Mouse (Mus musculus) megakaryocyte, embryonic 14.5 days (primary cell): ENCODE data around the gene Heg1. TPM values are rescaled to one million over a fixed set of nuclear protein-coding genes. Genes with fewer than 3 reads are reported as not detected.

Experiments
- H3K27me3 ChIP-seq: replicated peaks from 2 replicates; pipeline ENCODE3; 2012; ENCODE audit warnings: inconsistent platforms
- H3K36me3 ChIP-seq: replicated peaks from 2 replicates; pipeline ENCODE3; 2012; ENCODE audit warnings: low read length, inconsistent platforms, mixed read lengths
- H3K4me1 ChIP-seq: 2 replicates; pipeline ENCODE4 v1.6.1; 2012; ENCODE audit warnings: inconsistent platforms
- H3K4me3 ChIP-seq: replicated peaks from 2 replicates; pipeline ENCODE3; 2012; ENCODE audit warnings: moderate library complexity, mild to moderate bottlenecking, inconsistent platforms
- H3K9me3 ChIP-seq: 2 replicates; pipeline ENCODE4 v1.6.1; 2012; ENCODE audit warnings: inconsistent platforms
- FLI1 ChIP-seq: IDR thresholded peaks from 2 replicates; pipeline ENCODE4 v1.6.1; 2012; ENCODE audit warnings: low read length, inconsistent platforms, mixed read lengths
- GATA1 ChIP-seq: IDR thresholded peaks from 3 replicates; pipeline ENCODE4 v1.6.1; 2012; ENCODE audit warnings: mixed read lengths, low read length, inconsistent platforms, borderline replicate concordance
- polyA plus RNA-seq: library from polyadenylated mRNA; stranded (reverse); fragments of >175 nt; gene quantifications from 2 replicates; pipeline ENCODE4 v1.2.3, GENCODE M21; 2012; ENCODE audit warnings: low replicate concordance; ENCODE audit not compliant: insufficient read depth

Heg1 gene
- polyA plus RNA-seq, 1 experiment: 0.86 TPM

- Histone ChIP-seq H3K4me1 (peaks cover 78% of the 10 kb centered on the region), H3K36me3 (peaks cover 49% of the 10 kb centered on the region), H3K9me3 (no peaks in the 10 kb centered on the region), H3K27me3 (no peaks in the 10 kb centered on the region), H3K4me3 (peak overlapping the region; percentile 91)
- TF ChIP-seq FLI1 (no peak), GATA1 (no peak)
Measured at GRCm38 (mm10) chr16:33795106-33795505, 110.9 kb downstream of the Heg1 start.

DNA sequence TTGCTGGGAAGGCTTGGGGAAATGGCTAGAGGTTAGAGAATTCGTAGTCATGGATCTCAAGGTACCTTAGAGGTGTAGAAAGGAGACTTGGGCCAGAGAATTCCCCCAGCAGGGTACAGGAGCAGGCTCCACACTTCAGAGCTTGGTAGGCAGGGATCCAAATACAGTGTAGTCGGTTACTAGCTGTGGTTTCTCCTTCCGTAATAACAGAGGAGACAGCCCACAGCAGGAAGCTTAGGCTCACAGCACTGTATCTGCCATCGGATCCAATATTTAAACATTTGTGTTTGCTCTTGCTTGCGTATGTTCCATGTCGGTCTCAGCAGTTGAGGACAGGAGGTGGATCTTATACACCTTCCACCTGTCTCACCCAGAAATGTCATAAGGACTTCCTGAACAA lies 111.7 kb downstream of the Heg1 start:
- no peaks in the 10 kb centered on the region for H3K9me3 ChIP-seq
- TF ChIP-seq GATA1 (no peak), FLI1 (no peak)
- no peaks in the 10 kb centered on the region for H3K27me3 ChIP-seq
- peaks cover 80% of the 10 kb centered on the region for H3K4me1 ChIP-seq
- peak overlapping the region; percentile 91 for H3K4me3 ChIP-seq
- peaks cover 54% of the 10 kb centered on the region for H3K36me3 ChIP-seq

DNA sequence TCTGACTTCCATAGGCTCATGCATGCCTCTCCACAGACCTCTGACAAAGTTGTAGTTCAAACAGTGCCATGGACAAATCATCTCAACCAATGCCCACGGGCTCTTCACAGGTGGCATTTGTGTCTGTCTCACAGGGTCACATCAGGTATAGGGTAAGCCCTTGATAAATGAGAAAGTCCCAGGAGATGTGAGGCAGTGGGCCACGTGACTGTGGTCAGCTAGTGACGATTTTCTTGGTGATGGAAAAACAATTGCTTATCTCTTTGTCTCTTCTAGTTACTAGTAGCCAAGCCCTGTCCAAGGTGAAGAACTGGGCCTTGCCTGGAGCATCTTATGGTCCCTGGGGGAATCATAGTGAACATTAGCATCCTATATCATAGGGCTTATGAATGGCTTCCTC lies 112.6 kb downstream of the Heg1 start:
- no peak for TF ChIP-seq FLI1
- no peak for TF ChIP-seq GATA1
- Histone ChIP-seq H3K36me3 (peaks cover 58% of the 10 kb centered on the region), H3K4me1 (peaks cover 80% of the 10 kb centered on the region), H3K4me3 (peak overlapping the region; percentile 91), H3K9me3 (no peaks in the 10 kb centered on the region), H3K27me3 (no peaks in the 10 kb centered on the region)

- Histone ChIP-seq H3K9me3 (no peaks in the 10 kb centered on the region), H3K36me3 (peaks cover 59% of the 10 kb centered on the region), H3K27me3 (no peaks in the 10 kb centered on the region), H3K4me1 (peaks cover 80% of the 10 kb centered on the region), H3K4me3 (no peak overlapping the region)
- TF ChIP-seq FLI1: no peak
- TF ChIP-seq GATA1: no peak
Measured at GRCm38 (mm10) chr16:33797860-33798259, 113.7 kb downstream of the Heg1 start.

GRCm38 (mm10) chr16:33810002-33810401 lies 125.8 kb downstream of the Heg1 start:
- no peaks in the 10 kb centered on the region; the same call in 1 of the 2 replicates for H3K4me1 ChIP-seq
- no peak for TF ChIP-seq GATA1
- TF ChIP-seq FLI1: no peak
- no peaks in the 10 kb centered on the region for H3K9me3 ChIP-seq

GRCm38 (mm10) chr16:33818413-33819165 lies 134.4 kb downstream of the Heg1 start:
- Histone ChIP-seq H3K27me3 (no peaks in the 10 kb centered on the region), H3K4me3 (no peak overlapping the region), H3K9me3 (no peaks in the 10 kb centered on the region), H3K4me1 (peaks cover 3% of the 10 kb centered on the region; the same call in 1 of the 2 replicates), H3K36me3 (peaks cover 66% of the 10 kb centered on the region)
- TF ChIP-seq GATA1: no peak
- no peak for TF ChIP-seq FLI1

More at GRCm38 (mm10) chr16:33810002-33810401, 125.8 kb downstream of the Heg1 start:
- Histone ChIP-seq H3K36me3 (peaks cover 91% of the 10 kb centered on the region), H3K4me3 (no peak overlapping the region), H3K27me3 (no peaks in the 10 kb centered on the region)

- no peak for TF ChIP-seq GATA1
- TF ChIP-seq FLI1: no peak
- Histone ChIP-seq H3K4me3 (no peak overlapping the region), H3K36me3 (peaks cover 51% of the 10 kb centered on the region), H3K4me1 (peaks cover 3% of the 10 kb centered on the region; the same call in 1 of the 2 replicates), H3K27me3 (peaks cover 5% of the 10 kb centered on the region), H3K9me3 (no peaks in the 10 kb centered on the region)
Measured at GRCm38 (mm10) chr16:33820269-33821178, 136.4 kb downstream of the Heg1 start.

Other genes with a start within 250 kb of the Heg1 start
- gene Slc12a8, start 167.0 kb upstream of the Heg1 start, polyA plus RNA-seq: not detected in 2 replicates
- 11.6 and 21.1 TPM in 2 replicates for gene Muc13, start 109.7 kb downstream of the Heg1 start, polyA plus RNA-seq
- gene Itgb5, start 145.3 kb downstream of the Heg1 start, polyA plus RNA-seq: 6.9 and 13.0 TPM in 2 replicates